Mouse (Mus musculus): ENCODE measurements around the gene Gm16181. TPM values are rescaled to one million over a fixed set of nuclear protein-coding genes. Genes with fewer than 3 reads are reported as not detected.

Gm16181 gene
- polyA plus RNA-seq, 1 experiment from 2014 or later = not detected

GRCm38 (mm10) chr17:35192924-35193323 lies 27.7 kb upstream of the Gm16181 start:
- no peak overlapping the region for H3K4me2 ChIP-seq (ENCODE audit: low read depth, low read length)
- H3K4me1 ChIP-seq (ENCODE audit: control insufficient read depth, insufficient read depth, low read length) = no peaks in the 10 kb centered on the region
- no peak overlapping the region for H3K27ac ChIP-seq (replicated peaks; ENCODE audit: low read depth, low read length)
- no peaks in the 10 kb centered on the region for H3K9me3 ChIP-seq (replicated peaks; ENCODE audit: control insufficient read depth, low read length)
- DNase-seq (ENCODE audit: low spot score) (no peak), ATAC-seq (replicated peaks; ENCODE audit: insufficient number of reproducible peaks, low FRiP score, low TSS enrichment, low read depth) (no peak)
- H3K36me3 ChIP-seq (replicated peaks; ENCODE audit: control insufficient read depth, insufficient read depth, low read depth, low read length) = no peaks in the 10 kb centered on the region
- H3K9ac ChIP-seq (replicated peaks; ENCODE audit: low read length) = no peak overlapping the region
- no peak overlapping the region for H3K4me3 ChIP-seq (ENCODE audit: low read depth, low read length)
- H3K27me3 ChIP-seq (ENCODE audit: control insufficient read depth, insufficient read depth, low read length) = peaks cover 21% of the 10 kb centered on the region
- 84% methylated on average over 5 of the region's 5 CpGs for whole genome bisulfite sequencing

- H3K27me3 ChIP-seq (ENCODE audit: control insufficient read depth, insufficient read depth, low read length) = peaks cover 21% of the 10 kb centered on the region
These were observed 26.5 kb upstream of the Gm16181 start, which contains the start of gene Ltb for GRCm38 (mm10) chr17:35193881-35194843. Gene Ltb, plus strand, starts transcription at chr17:35194439.

GRCm38 (mm10) chr17:35194844-35195630 lies 25.6 kb upstream of the Gm16181 start:
- 42% methylated on average over 19 of the region's 19 CpGs for WGBS
- H3K4me3 ChIP-seq (ENCODE audit: low read depth, low read length) = peak overlapping the region; percentile 37
- DNase-seq (ENCODE audit: low spot score) = no peak
- peak overlapping the region; percentile 57 for H3K9ac ChIP-seq (replicated peaks; ENCODE audit: low read length)
- peak overlapping the region; percentile 66 for H3K4me2 ChIP-seq (ENCODE audit: low read depth, low read length)
- H3K9me3 ChIP-seq (replicated peaks; ENCODE audit: control insufficient read depth, low read length) = no peaks in the 10 kb centered on the region
- no peaks in the 10 kb centered on the region for H3K36me3 ChIP-seq (replicated peaks; ENCODE audit: control insufficient read depth, insufficient read depth, low read depth, low read length)
- H3K27ac ChIP-seq (replicated peaks; ENCODE audit: low read depth, low read length) = no peak overlapping the region
- peaks cover 21% of the 10 kb centered on the region for H3K27me3 ChIP-seq (ENCODE audit: control insufficient read depth, insufficient read depth, low read length)
- no peak for ATAC-seq (replicated peaks; ENCODE audit: insufficient number of reproducible peaks, low FRiP score, low TSS enrichment, low read depth)
- no peaks in the 10 kb centered on the region for H3K4me1 ChIP-seq (ENCODE audit: control insufficient read depth, insufficient read depth, low read length)

More at GRCm38 (mm10) chr17:35193881-35194843, 26.5 kb upstream of the Gm16181 start, which contains the start of gene Ltb:
- Histone ChIP-seq H3K4me2 (ENCODE audit: low read depth, low read length) (0 out of 2 replicates have a peak within 1 kb of the TSS, but pooled peaks have one; percentile 10), H3K9ac (replicated peaks; ENCODE audit: low read length) (no peak within 1 kb of the TSS), H3K27ac (replicated peaks; ENCODE audit: low read depth, low read length) (no peak within 1 kb of the TSS), H3K4me3 (ENCODE audit: low read depth, low read length) (no peak within 1 kb of the TSS), H3K36me3 (replicated peaks; ENCODE audit: control insufficient read depth, insufficient read depth, low read depth, low read length) (no peaks in the 10 kb centered on the region), H3K4me1 (ENCODE audit: control insufficient read depth, insufficient read depth, low read length) (no peaks in the 10 kb centered on the region), H3K9me3 (replicated peaks; ENCODE audit: control insufficient read depth, low read length) (no peaks in the 10 kb centered on the region)
- DNase-seq (ENCODE audit: low spot score) = no peak
- WGBS = 60% methylated on average over 28 of the region's 28 CpGs
- no peak for ATAC-seq (replicated peaks; ENCODE audit: insufficient number of reproducible peaks, low FRiP score, low TSS enrichment, low read depth)

GRCm38 (mm10) chr17:35195631-35196320 lies 24.9 kb upstream of the Gm16181 start:
- peak overlapping the region; percentile 37 for H3K4me3 ChIP-seq (ENCODE audit: low read depth, low read length)
- 2% methylated on average over 64 of the region's 66 CpGs for WGBS
- no peaks in the 10 kb centered on the region for H3K36me3 ChIP-seq (replicated peaks; ENCODE audit: control insufficient read depth, insufficient read depth, low read depth, low read length)
- H3K9me3 ChIP-seq (replicated peaks; ENCODE audit: control insufficient read depth, low read length) = no peaks in the 10 kb centered on the region
- H3K27me3 ChIP-seq (ENCODE audit: control insufficient read depth, insufficient read depth, low read length) = peaks cover 21% of the 10 kb centered on the region
- peak overlapping the region; percentile 66 for H3K4me2 ChIP-seq (ENCODE audit: low read depth, low read length)
- H3K4me1 ChIP-seq (ENCODE audit: control insufficient read depth, insufficient read depth, low read length) = no peaks in the 10 kb centered on the region
- no peak overlapping the region for H3K27ac ChIP-seq (replicated peaks; ENCODE audit: low read depth, low read length)
- H3K9ac ChIP-seq (replicated peaks; ENCODE audit: low read length) = peak overlapping the region; percentile 57
- peak; percentile 83 for DNase-seq (ENCODE audit: low spot score)
- ATAC-seq (replicated peaks; ENCODE audit: insufficient number of reproducible peaks, low FRiP score, low TSS enrichment, low read depth) = peak; percentile 75; the same call in 1 of the 2 replicates

DNA sequence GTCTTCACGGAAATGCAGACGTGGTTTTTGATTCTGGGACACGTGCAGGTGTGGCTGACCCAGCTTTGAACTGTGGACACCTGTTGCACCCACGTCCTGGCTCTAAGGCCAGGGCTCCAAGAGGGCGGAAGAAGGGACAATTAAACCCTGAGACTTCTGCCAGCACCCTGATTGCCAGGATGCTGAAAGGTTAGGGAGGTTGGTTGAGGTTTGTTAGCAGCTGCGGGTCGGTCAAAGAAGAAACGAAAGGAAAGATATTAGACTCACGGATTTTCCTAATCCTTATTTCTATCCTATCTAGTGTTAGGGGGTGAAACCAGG lies 24.4 kb upstream of the Gm16181 start:
- H3K4me2 ChIP-seq (ENCODE audit: low read depth, low read length) = peak overlapping the region; percentile 66; the same call in 1 of the 2 replicates
- 26% methylated on average over 9 of the region's 9 CpGs for WGBS
- H3K27me3 ChIP-seq (ENCODE audit: control insufficient read depth, insufficient read depth, low read length) = peaks cover 21% of the 10 kb centered on the region
- H3K27ac ChIP-seq (replicated peaks; ENCODE audit: low read depth, low read length) = no peak overlapping the region
- DNase-seq (ENCODE audit: low spot score) = no peak
- peak overlapping the region; percentile 37; the same call in 1 of the 2 replicates for H3K4me3 ChIP-seq (ENCODE audit: low read depth, low read length)
- H3K9ac ChIP-seq (replicated peaks; ENCODE audit: low read length) = peak overlapping the region; percentile 57; the same call in 1 of the 2 replicates
- no peaks in the 10 kb centered on the region for H3K4me1 ChIP-seq (ENCODE audit: control insufficient read depth, insufficient read depth, low read length)
- H3K36me3 ChIP-seq (replicated peaks; ENCODE audit: control insufficient read depth, insufficient read depth, low read depth, low read length) = no peaks in the 10 kb centered on the region
- H3K9me3 ChIP-seq (replicated peaks; ENCODE audit: control insufficient read depth, low read length) = no peaks in the 10 kb centered on the region
- ATAC-seq (replicated peaks; ENCODE audit: insufficient number of reproducible peaks, low FRiP score, low TSS enrichment, low read depth) = no peak

DNA sequence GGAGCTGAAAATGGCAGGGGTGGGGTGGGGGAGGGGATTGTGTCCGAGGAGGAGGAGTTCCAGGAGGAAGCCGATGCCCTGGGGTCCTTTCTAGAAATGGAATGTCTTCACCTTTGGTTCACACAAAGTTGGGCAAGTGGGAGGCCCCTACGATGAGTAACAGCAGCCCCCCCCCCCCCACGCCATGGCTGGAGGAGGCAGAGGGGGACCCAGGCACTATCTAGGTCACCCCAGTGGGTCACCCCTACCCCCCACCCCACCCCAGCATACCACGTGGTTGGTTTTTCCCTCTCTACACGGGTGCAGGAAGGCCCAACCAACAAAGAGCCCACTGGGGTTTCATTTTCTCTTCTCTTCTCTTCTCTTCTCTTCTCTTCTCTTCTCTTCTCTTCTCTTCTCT lies 23.5 kb upstream of the Gm16181 start:
- Histone ChIP-seq H3K4me3 (ENCODE audit: low read depth, low read length) (no peak overlapping the region), H3K4me2 (ENCODE audit: low read depth, low read length) (no peak overlapping the region), H3K36me3 (replicated peaks; ENCODE audit: control insufficient read depth, insufficient read depth, low read depth, low read length) (no peaks in the 10 kb centered on the region), H3K27me3 (ENCODE audit: control insufficient read depth, insufficient read depth, low read length) (peaks cover 21% of the 10 kb centered on the region), H3K9me3 (replicated peaks; ENCODE audit: control insufficient read depth, low read length) (no peaks in the 10 kb centered on the region), H3K27ac (replicated peaks; ENCODE audit: low read depth, low read length) (no peak overlapping the region), H3K9ac (replicated peaks; ENCODE audit: low read length) (no peak overlapping the region), H3K4me1 (ENCODE audit: control insufficient read depth, insufficient read depth, low read length) (no peaks in the 10 kb centered on the region)
- no peak for ATAC-seq (replicated peaks; ENCODE audit: insufficient number of reproducible peaks, low FRiP score, low TSS enrichment, low read depth)
- WGBS = 42% methylated on average over 6 of the region's 6 CpGs
- no peak for DNase-seq (ENCODE audit: low spot score)

DNA sequence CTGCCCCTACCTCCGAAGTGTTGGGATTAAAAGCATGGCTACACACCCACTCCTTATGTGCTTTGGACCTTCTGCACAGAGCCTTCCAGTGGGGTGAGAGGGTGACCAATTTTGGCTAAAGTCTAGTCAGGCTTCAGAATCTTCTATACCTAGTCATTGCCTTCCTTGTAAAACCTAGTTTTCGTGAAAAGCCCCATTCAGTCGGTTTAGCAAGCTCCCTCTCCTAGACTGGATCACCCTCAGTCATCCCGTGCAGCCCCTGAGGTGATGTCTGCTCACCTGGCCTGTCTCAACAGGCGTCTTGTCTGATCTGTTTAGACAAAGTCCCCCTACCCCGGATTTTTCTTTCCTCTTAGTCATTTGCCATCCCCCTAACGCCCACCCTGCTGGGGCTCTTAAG lies 22.6 kb upstream of the Gm16181 start:
- Histone ChIP-seq H3K4me3 (ENCODE audit: low read depth, low read length) (no peak overlapping the region), H3K9ac (replicated peaks; ENCODE audit: low read length) (no peak overlapping the region), H3K27ac (replicated peaks; ENCODE audit: low read depth, low read length) (no peak overlapping the region), H3K27me3 (ENCODE audit: control insufficient read depth, insufficient read depth, low read length) (peaks cover 27% of the 10 kb centered on the region), H3K36me3 (replicated peaks; ENCODE audit: control insufficient read depth, insufficient read depth, low read depth, low read length) (no peaks in the 10 kb centered on the region), H3K9me3 (replicated peaks; ENCODE audit: control insufficient read depth, low read length) (no peaks in the 10 kb centered on the region), H3K4me2 (ENCODE audit: low read depth, low read length) (no peak overlapping the region), H3K4me1 (ENCODE audit: control insufficient read depth, insufficient read depth, low read length) (no peaks in the 10 kb centered on the region)
- DNase-seq (ENCODE audit: low spot score) (no peak), ATAC-seq (replicated peaks; ENCODE audit: insufficient number of reproducible peaks, low FRiP score, low TSS enrichment, low read depth) (no peak)
- 58% methylated on average over 7 of the region's 7 CpGs for WGBS

Measured in embryonic facial prominence, embryonic 11.5 days (tissue).